Mouse (Mus musculus) naive thymus-derived CD4-positive, alpha-beta T cell, adult 2 months (primary cell): ENCODE data around the gene Rps26.

Source experiments
- DNase-seq: peaks from one replicate; pipeline ENCODE4 v3.0.0-alpha.2; 2011; ENCODE audit warnings: low read depth

Gene Rps26

GRCm38 (mm10) chr10:128626311-128627310 is at the start of gene Rps26:
Gene Rps26 (minus strand): TSS chr10:128626747.
- peak; percentile 98 for DNase-seq

GRCm38 (mm10) chr10:128674469-128675008 is 48.0 kb upstream of the Rps26 start:
- DNase-seq, result peak; percentile 78

GRCm38 (mm10) chr10:128673763-128674468 is 47.4 kb upstream of the Rps26 start, which contains the start of gene Suox:
Gene Suox (minus strand): TSS chr10:128674073.
- DNase-seq, result peak; percentile 92

- DNase-seq, result no peak
Observed at GRCm38 (mm10) chr10:128671148-128671547, 44.6 kb upstream of the Rps26 start.

GRCm38 (mm10) chr10:128668790-128669672 is 42.5 kb upstream of the Rps26 start:
- peak; percentile 66 for DNase-seq

GRCm38 (mm10) chr10:128665806-128666205 is 39.3 kb upstream of the Rps26 start:
- no peak for DNase-seq

- DNase-seq, result no peak
Observed at GRCm38 (mm10) chr10:128665307-128665706, 38.8 kb upstream of the Rps26 start.

GRCm38 (mm10) chr10:128664808-128665207 is 38.3 kb upstream of the Rps26 start:
- DNase-seq, result no peak

- no peak for DNase-seq
Observed at GRCm38 (mm10) chr10:128663441-128664220, 37.1 kb upstream of the Rps26 start.

GRCm38 (mm10) chr10:128662465-128662864 is 35.9 kb upstream of the Rps26 start:
- DNase-seq, result no peak

GRCm38 (mm10) chr10:128659490-128659889 is 32.9 kb upstream of the Rps26 start:
- no peak for DNase-seq

GRCm38 (mm10) chr10:128657844-128658243 is 31.3 kb upstream of the Rps26 start:
- no peak for DNase-seq

GRCm38 (mm10) chr10:128656731-128657130 is 30.2 kb upstream of the Rps26 start:
- no peak for DNase-seq

GRCm38 (mm10) chr10:128655254-128655653 is 28.7 kb upstream of the Rps26 start:
- DNase-seq, result no peak

GRCm38 (mm10) chr10:128653866-128654265 is 27.3 kb upstream of the Rps26 start:
- no peak for DNase-seq

GRCm38 (mm10) chr10:128646139-128647089 is 19.9 kb upstream of the Rps26 start:
- DNase-seq, result peak; percentile 70

GRCm38 (mm10) chr10:128645111-128646011 is 18.8 kb upstream of the Rps26 start, which contains the start of gene Ikzf4:
Gene Ikzf4 (minus strand): TSS chr10:128645991.
- peak; percentile 77 for DNase-seq

- DNase-seq, result no peak
Observed at GRCm38 (mm10) chr10:128642749-128643148, 16.2 kb upstream of the Rps26 start.
